In the genomic region with DNA sequence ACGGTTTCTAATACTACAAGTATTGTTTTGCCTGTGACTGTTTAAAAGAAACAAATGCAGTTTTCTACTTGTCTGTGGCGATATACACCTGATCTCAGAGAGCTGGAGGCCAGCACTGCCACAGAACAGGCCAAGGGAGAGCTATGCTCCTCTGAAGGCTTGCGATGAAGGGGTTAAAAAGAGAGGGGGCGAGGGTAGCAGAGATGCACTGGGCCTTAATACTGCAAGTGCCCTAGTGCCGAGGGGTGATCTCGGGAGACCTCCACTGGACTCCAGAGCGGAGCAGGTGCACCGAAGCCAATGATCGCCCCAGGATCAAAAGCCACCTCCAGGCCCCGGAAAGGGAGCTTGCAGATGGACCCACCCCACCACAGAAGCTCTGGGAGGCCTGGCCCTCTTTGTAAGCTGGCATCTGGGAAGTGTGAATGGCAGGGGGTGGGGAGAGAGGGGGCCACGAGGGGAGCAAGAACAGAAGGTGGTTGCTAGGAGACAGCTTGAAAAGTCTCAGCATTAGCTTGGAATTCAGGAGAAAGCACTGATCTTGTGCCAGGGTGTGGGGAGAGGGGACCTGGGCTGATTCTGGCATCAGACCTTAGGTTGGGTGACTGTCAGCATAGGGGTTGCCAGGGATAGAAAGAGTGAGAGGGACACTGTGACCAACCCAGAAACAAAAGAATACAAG, we compare ENCODE assay signal across 11 mouse cellular contexts. TPM values are rescaled to one million over a fixed set of nuclear protein-coding genes. Genes with fewer than 3 reads are reported as not detected.
DNase-seq lines count a peak whose midpoint lies in the region; ATAC-seq and TF ChIP-seq lines count a peak whose summit lies in the region.
"Had no signal": no experiment of that assay in that cellular context is flagged by ENCODE, and none has a peak within 500 bp of the region (broad histone marks: within the 10 kb centered on the region; RNA-seq: fewer than 3 reads in every experiment).

No protein-coding gene starts in this region.

- no peaks in the 10 kb centered on the region for H3K4me1 ChIP-seq in embryonic facial prominence, embryonic 11.5 days (ENCODE audit: control insufficient read depth, insufficient read depth, low read length)
- peaks cover 21% of the 10 kb centered on the region for H3K4me1 ChIP-seq in hindbrain, embryonic 16.5 days (ENCODE audit: control insufficient read depth, insufficient read depth, low read depth, low read length)
- H3K4me1 ChIP-seq in midbrain, embryonic 13.5 days (replicated peaks): peaks cover 37% of the 10 kb centered on the region
- H3K4me1 ChIP-seq in heart, embryonic 11.5 days (ENCODE audit: control insufficient read depth, insufficient read depth, low read length): no peaks in the 10 kb centered on the region; the same call in 1 of the 2 replicates

- no peak for TF ChIP-seq CTCF in gastrocnemius, adult 2 months (IDR thresholded peaks at IDR 0.05)

- H3K36me3 ChIP-seq in embryonic facial prominence, embryonic 11.5 days (replicated peaks; ENCODE audit: control insufficient read depth, insufficient read depth, low read depth, low read length): no peaks in the 10 kb centered on the region
- peaks cover 13% of the 10 kb centered on the region for H3K36me3 ChIP-seq in hindbrain, embryonic 16.5 days (ENCODE audit: control insufficient read depth, insufficient read depth, low read length)
- peaks cover 26% of the 10 kb centered on the region for H3K36me3 ChIP-seq in midbrain, embryonic 13.5 days
- no peaks in the 10 kb centered on the region for H3K36me3 ChIP-seq in heart, embryonic 11.5 days (ENCODE audit: control insufficient read depth, insufficient read depth, low read length)

- DNase-seq in MN1 (ENCODE audit: low spot score): peak; percentile 39
- DNase-seq in embryonic facial prominence, embryonic 11.5 days (ENCODE audit: low spot score): peak; percentile 55
- no peak for DNase-seq in ovary, postnatal 14 days (ENCODE audit: low spot score)
- no peak for DNase-seq in gastrocnemius, adult 2 months
- DNase-seq in adrenal gland, postnatal 4 days (ENCODE audit: low spot score in 2 of 2): no peak
- DNase-seq: adrenal gland, postnatal 25 days; gastrocnemius, postnatal 10 days had no signal

- H3K4me2 ChIP-seq in embryonic facial prominence, embryonic 11.5 days (ENCODE audit: low read depth, low read length): no peak overlapping the region
- H3K4me2 ChIP-seq in hindbrain, embryonic 16.5 days (ENCODE audit: low read length): peak overlapping the region; percentile 6; the same call in 1 of the 2 replicates
- H3K4me2 ChIP-seq in midbrain, embryonic 13.5 days (replicated peaks): peak overlapping the region; percentile 30; the same call in 1 of the 2 replicates
- no peak overlapping the region for H3K4me2 ChIP-seq in heart, embryonic 11.5 days

- H3K27me3 ChIP-seq in embryonic facial prominence, embryonic 11.5 days (ENCODE audit: control insufficient read depth, insufficient read depth, low read length): no peaks in the 10 kb centered on the region
- H3K27me3 ChIP-seq in hindbrain, embryonic 16.5 days (replicated peaks; ENCODE audit: control insufficient read depth, insufficient read depth, low read length): no peaks in the 10 kb centered on the region
- H3K27me3 ChIP-seq in midbrain, embryonic 13.5 days: no peaks in the 10 kb centered on the region
- H3K27me3 ChIP-seq in heart, embryonic 11.5 days (ENCODE audit: control insufficient read depth, insufficient read depth, low read length): no peaks in the 10 kb centered on the region

- 53% methylated on average over 11 of the region's 11 CpGs for WGBS in embryonic facial prominence, embryonic 11.5 days
- 13% methylated on average over 11 of the region's 11 CpGs for WGBS in hindbrain, embryonic 16.5 days
- 8% methylated on average over 11 of the region's 11 CpGs for WGBS in midbrain, embryonic 13.5 days
- WGBS in heart, embryonic 11.5 days (ENCODE audit: insufficient replicate concordance): 63% methylated on average over 11 of the region's 11 CpGs

- no peaks in the 10 kb centered on the region for H3K9me3 ChIP-seq in embryonic facial prominence, embryonic 11.5 days (replicated peaks; ENCODE audit: control insufficient read depth, low read length)
- no peaks in the 10 kb centered on the region for H3K9me3 ChIP-seq in hindbrain, embryonic 16.5 days (ENCODE audit: control insufficient read depth, low read length)
- H3K9me3 ChIP-seq in midbrain, embryonic 13.5 days: no peaks in the 10 kb centered on the region
- no peaks in the 10 kb centered on the region for H3K9me3 ChIP-seq in heart, embryonic 11.5 days (replicated peaks; ENCODE audit: control insufficient read depth, low read length)

- intact Hi-C loops in gastrocnemius, adult 2 months (cut with DNase I): no loop called here

- H3K9ac ChIP-seq in embryonic facial prominence, embryonic 11.5 days (replicated peaks; ENCODE audit: low read length): no peak overlapping the region
- peak overlapping the region; percentile 52; the same call in 1 of the 2 replicates for H3K9ac ChIP-seq in hindbrain, embryonic 16.5 days (ENCODE audit: low read depth, low read length)
- H3K9ac ChIP-seq in midbrain, embryonic 13.5 days (replicated peaks): peak overlapping the region; percentile 28; the same call in 1 of the 2 replicates
- no peak overlapping the region for H3K9ac ChIP-seq in heart, embryonic 11.5 days (ENCODE audit: low read depth, low read length)

- no peak overlapping the region for H3K4me3 ChIP-seq in embryonic facial prominence, embryonic 11.5 days (ENCODE audit: low read depth, low read length)
- H3K4me3 ChIP-seq in hindbrain, embryonic 16.5 days (ENCODE audit: low read length): no peak overlapping the region
- H3K4me3 ChIP-seq in midbrain, embryonic 13.5 days (replicated peaks): no peak overlapping the region
- H3K4me3 ChIP-seq in heart, embryonic 11.5 days (ENCODE audit: low read depth, low read length): no peak overlapping the region
- no peak overlapping the region for H3K4me3 ChIP-seq in gastrocnemius, adult 2 months

- H3K27ac ChIP-seq in embryonic facial prominence, embryonic 11.5 days (replicated peaks; ENCODE audit: low read depth, low read length): peak overlapping the region; percentile 28; the same call in 1 of the 2 replicates
- H3K27ac ChIP-seq in hindbrain, embryonic 16.5 days (ENCODE audit: low read depth, low read length): peak overlapping the region; percentile 84
- H3K27ac ChIP-seq in midbrain, embryonic 13.5 days: peak overlapping the region; percentile 90
- H3K27ac ChIP-seq in heart, embryonic 11.5 days (ENCODE audit: low read depth, low read length): no peak overlapping the region
- no peak overlapping the region for H3K27ac ChIP-seq in gastrocnemius, adult 2 months

- peak; percentile 82 for ATAC-seq in embryonic facial prominence, embryonic 11.5 days (replicated peaks; ENCODE audit: insufficient number of reproducible peaks, low FRiP score, low TSS enrichment, low read depth)
- peak; percentile 93 for ATAC-seq in hindbrain, embryonic 16.5 days
- ATAC-seq in midbrain, embryonic 13.5 days: peak; percentile 94
- no peak for ATAC-seq in heart, embryonic 11.5 days (replicated peaks; ENCODE audit: insufficient number of reproducible peaks, low FRiP score, low TSS enrichment)

RNA-seq across cellular contexts. Expression of gene Rars, which starts 22.2 kb away (rescaled TPM):
- polyA plus RNA-seq in embryonic facial prominence, embryonic 11.5 days (2014; fragmentation: Nextera tagmentation; extraction: Ambion mirVana): 122 and 132 TPM in 2 replicates
- 64.9 and 70.3 TPM in 2 replicates for polyA plus RNA-seq in hindbrain, embryonic 16.5 days (2015; fragmentation: Nextera tagmentation; extraction: Ambion mirVana)
- 74.0 and 80.0 TPM in 2 replicates for polyA plus RNA-seq in midbrain, embryonic 13.5 days (2015; fragmentation: Nextera tagmentation; extraction: Ambion mirVana)
- 82.4 and 89.2 TPM in 2 replicates for polyA plus RNA-seq in heart, embryonic 11.5 days (2014; fragmentation: Nextera tagmentation; extraction: Ambion mirVana)
- total RNA-seq in gastrocnemius, adult 2 months (2021): 10 to 100 TPM; 40.7 to 43.1 TPM
- total RNA-seq in adrenal gland, postnatal 4 days (2021): 10 to 100 TPM; 74.8 to 77.9 TPM

RNA-seq across cellular contexts. Expression of gene Fbll1, which starts 57.8 kb away (rescaled TPM):
- 0.77 and 1.1 TPM in 2 replicates for polyA plus RNA-seq in embryonic facial prominence, embryonic 11.5 days (2014; fragmentation: Nextera tagmentation; extraction: Ambion mirVana)
- 4.8 and 12.2 TPM in 2 replicates for polyA plus RNA-seq in hindbrain, embryonic 16.5 days (2015; fragmentation: Nextera tagmentation; extraction: Ambion mirVana)
- polyA plus RNA-seq in midbrain, embryonic 13.5 days (2015; fragmentation: Nextera tagmentation; extraction: Ambion mirVana): 8.6 and 13.2 TPM in 2 replicates
- polyA plus RNA-seq in heart, embryonic 11.5 days (2014; fragmentation: Nextera tagmentation; extraction: Ambion mirVana): not detected in 2 replicates
- total RNA-seq in gastrocnemius, adult 2 months (2021): not detected
- 1 to 10 TPM; 1.2 to 2.7 TPM for total RNA-seq in adrenal gland, postnatal 4 days (2021)
- total RNA-seq: neutrophil, adult 5-6 weeks had no signal

Comparison
In these comparisons a context has a peak if more than half of its experiments do, and no peak if none do; other contexts are left out.
1. DNase-seq: peak in MN1 (single experiment) and embryonic facial prominence, embryonic 11.5 days (single experiment); none in ovary, postnatal 14 days (single experiment), gastrocnemius, adult 2 months (single experiment) and adrenal gland, postnatal 4 days (0 of 2).
2. H3K27ac ChIP-seq: peak in embryonic facial prominence, embryonic 11.5 days (single experiment), hindbrain, embryonic 16.5 days (single experiment) and midbrain, embryonic 13.5 days (single experiment); none in heart, embryonic 11.5 days (single experiment) and gastrocnemius, adult 2 months (single experiment).
3. H3K4me2 ChIP-seq: peak in hindbrain, embryonic 16.5 days (single experiment) and midbrain, embryonic 13.5 days (single experiment); none in embryonic facial prominence, embryonic 11.5 days (single experiment) and heart, embryonic 11.5 days (single experiment).
4. H3K9ac ChIP-seq: peak in hindbrain, embryonic 16.5 days (single experiment) and midbrain, embryonic 13.5 days (single experiment); none in embryonic facial prominence, embryonic 11.5 days (single experiment) and heart, embryonic 11.5 days (single experiment).